Mouse (Mus musculus) T-helper 2 cell (primary cell): ENCODE measurements around the gene Trappc3.

Source experiments
- in situ Hi-C: fragments of 300-600 bp; cut with MboI, MseI; formaldehyde crosslinking; loops from one replicate; pipeline ENCODE4 v1.15.1; 2025; ENCODE audit warnings: high pct_unique_total_duplicates

The Trappc3 gene

GRCm38 (mm10) chr4:126309922-126310309 lies 47.8 kb downstream of the Trappc3 start:
- in situ Hi-C loops, result loop anchor here (5.0 kb wide), 1 partner anchor 88 kb away; no protein-coding TSS in a partner anchor

GRCm38 (mm10) chr4:126310344-126310743 lies 48.2 kb downstream of the Trappc3 start:
- in situ Hi-C loops, result no loop called here

GRCm38 (mm10) chr4:126311566-126312200 lies 49.6 kb downstream of the Trappc3 start:
- in situ Hi-C loops, result no loop called here

GRCm38 (mm10) chr4:126313202-126313601 lies 51.1 kb downstream of the Trappc3 start:
- in situ Hi-C loops, result no loop called here

GRCm38 (mm10) chr4:126314393-126314792 lies 52.3 kb downstream of the Trappc3 start:
- in situ Hi-C loops, result no loop called here

GRCm38 (mm10) chr4:126315931-126316330 lies 53.8 kb downstream of the Trappc3 start:
- in situ Hi-C loops, result no loop called here

GRCm38 (mm10) chr4:126316443-126317040 lies 54.4 kb downstream of the Trappc3 start:
- in situ Hi-C loops, result no loop called here

GRCm38 (mm10) chr4:126319806-126320205 lies 57.7 kb downstream of the Trappc3 start:
- in situ Hi-C loops, result no loop called here

- in situ Hi-C loops, result no loop called here
These were observed 59.2 kb downstream of the Trappc3 start, which contains the start of gene Adprhl2 for GRCm38 (mm10) chr4:126321111-126321853. TSS of gene Adprhl2 (minus strand) at chr4:126321703.

- in situ Hi-C loops, result no loop called here
These were observed 59.9 kb downstream of the Trappc3 start for GRCm38 (mm10) chr4:126321854-126322511.

- in situ Hi-C loops, result no loop called here
These were observed 60.5 kb downstream of the Trappc3 start for GRCm38 (mm10) chr4:126322646-126323045.

GRCm38 (mm10) chr4:126324861-126325260 lies 62.7 kb downstream of the Trappc3 start:
- in situ Hi-C loops, result no loop called here

- in situ Hi-C loops, result no loop called here
These were observed 63.2 kb downstream of the Trappc3 start, which contains the start of gene Tekt2 for GRCm38 (mm10) chr4:126325281-126325861. TSS of gene Tekt2 (minus strand) at chr4:126325688.
